Mouse (Mus musculus): Measurements from ENCODE around the gene Zfc3h1.

Zfc3h1 gene

DNA sequence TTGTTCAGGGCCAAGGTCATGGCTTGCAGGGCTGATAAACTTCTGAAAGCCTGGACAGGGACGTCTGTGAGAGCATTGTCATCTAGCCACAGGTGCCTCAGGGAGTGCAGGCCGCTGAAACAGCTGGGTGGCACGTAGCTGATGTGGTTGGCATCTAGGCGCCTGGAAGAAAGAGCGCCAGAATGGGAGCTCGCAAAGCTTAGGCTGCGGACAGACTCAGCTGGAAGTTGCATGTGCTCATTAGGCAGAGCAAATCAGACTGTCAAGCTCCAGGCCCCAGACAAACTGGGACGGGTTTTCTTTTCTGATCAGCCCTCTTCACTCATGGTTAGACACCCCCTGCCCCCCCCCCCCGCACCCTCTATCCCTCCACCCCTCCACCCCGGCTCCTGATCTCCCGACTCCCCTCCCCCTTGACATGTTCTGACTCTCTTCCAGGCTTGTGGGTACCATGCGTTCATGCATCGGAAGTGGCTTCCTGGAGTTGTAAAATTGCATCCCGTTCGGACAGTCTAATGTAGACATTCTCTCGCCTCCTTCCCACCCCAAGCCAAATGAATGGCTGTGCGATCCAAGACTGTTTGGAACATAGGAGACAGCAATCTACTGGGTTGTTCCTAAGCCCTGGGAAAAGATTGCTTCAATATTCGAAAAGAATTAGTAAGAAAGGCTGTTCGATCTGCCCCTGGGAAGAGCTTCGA is 93.8 kb downstream of the Zfc3h1 start:
- DNase-seq, result peak; percentile 14

Data from lung, postnatal 10 days (tissue).